ENCODE assay signal across 25 mouse cellular contexts in genomic region chr12:103999611-104000010, GRCm38 (mm10). TPM values are rescaled to one million over a fixed set of nuclear protein-coding genes. Genes with fewer than 3 reads are reported as not detected.
DNase-seq lines count a peak whose midpoint lies in the region; TF ChIP-seq lines count a peak whose summit lies in the region.
"Had no signal": no experiment of that assay in that cellular context is flagged by ENCODE, and none has a peak within 500 bp of the region (broad histone marks: within the 10 kb centered on the region; RNA-seq: fewer than 3 reads in every experiment).

No protein-coding gene starts in this region.

- no peak overlapping the region for H3K4me3 ChIP-seq in left cerebral cortex, adult 2 months
- H3K4me3 ChIP-seq: embryonic facial prominence, embryonic 15.5 days; erythroblast, embryonic 14.5 days; forebrain, embryonic 10.5 days; forebrain, embryonic 15.5 days; heart, adult 2 months; heart, embryonic 15.5 days had no signal

- TF ChIP-seq CTCF in left cerebral cortex, adult 2 months (IDR thresholded peaks at IDR 0.05): no peak

- H3K27ac ChIP-seq in left cerebral cortex, adult 2 months: no peak overlapping the region
- H3K27ac ChIP-seq: embryonic facial prominence, embryonic 15.5 days; forebrain, embryonic 10.5 days; forebrain, embryonic 15.5 days; heart, adult 2 months; heart, embryonic 15.5 days; hindbrain, embryonic 14.5 days had no signal

- intact Hi-C loops in left cerebral cortex, postnatal 14 days (cut with DNase I): loop anchor here (5.0 kb wide), 1 partner anchor 418 kb away; no protein-coding TSS in a partner anchor
- intact Hi-C loops in left cerebral cortex, adult 2 months (cut with DNase I): no loop called here

- DNase-seq in left cerebral cortex, postnatal 14 days (ENCODE audit: low spot score in 2 of 2): peak; percentile 40 to 52
- DNase-seq in left cerebral cortex, adult 2 months (ENCODE audit: extremely low spot score in 1 of 2, low spot score in 2 of 2): no peak
- peak; percentile 49 to 63 for DNase-seq in right cerebral cortex, postnatal 10 days (ENCODE audit: low spot score in 2 of 2)
- no peak for DNase-seq in right cerebral cortex, postnatal 14 days
- DNase-seq in layer of hippocampus, adult 9-10 months (ENCODE audit: low spot score): peak; percentile 59
- no peak for DNase-seq in kidney, adult 18-20 months
- DNase-seq in thymus, adult 18-20 months: no peak
- DNase-seq: adrenal gland, adult 2 months; adrenal gland, postnatal 25 days; cerebellum, adult 2 months; cerebellum, postnatal 14 days; embryo, embryonic 11 days; gastrocnemius, postnatal 14 days; heart, adult 2 months; heart, postnatal 14 days had no signal

RNA-seq across cellular contexts. Expression of gene Serpina11, which starts 9.9 kb away (rescaled TPM):
- not detected for total RNA-seq in left cerebral cortex, postnatal 14 days (2021)
- total RNA-seq in left cerebral cortex, adult 2 months (2021): not detected
- total RNA-seq: adrenal gland, postnatal 25 days; common myeloid progenitor, adult 5-6 weeks; ES-E14; gastrocnemius, adult 18-20 months; gastrocnemius, postnatal 14 days; heart, adult 2 months; heart, postnatal 14 days; hematopoietic stem cell, adult 5-6 weeks had no signal

RNA-seq across cellular contexts. Expression of gene Serpina9, which starts 13.9 kb away (rescaled TPM):
- total RNA-seq in left cerebral cortex, postnatal 14 days (2021): 1 to 10 TPM in 1 of 2 experiments, under 1 TPM in 1; 0.77 to 1.4 TPM
- 1 to 10 TPM; 1.0 to 3.7 TPM for total RNA-seq in left cerebral cortex, adult 2 months (2021)
- total RNA-seq: adrenal gland, adult 2 months; adrenal gland, postnatal 25 days; common myeloid progenitor, adult 5-6 weeks; gastrocnemius, adult 18-20 months; gastrocnemius, postnatal 14 days; heart, adult 2 months; hematopoietic stem cell, adult 5-6 weeks had no signal

RNA-seq across cellular contexts. Expression of gene Serpina1e, which starts 40.8 kb away (rescaled TPM):
- total RNA-seq in left cerebral cortex, postnatal 14 days (2021): not detected
- total RNA-seq in left cerebral cortex, adult 2 months (2021): not detected
- total RNA-seq: common myeloid progenitor, adult 5-6 weeks; ES-E14; gastrocnemius, postnatal 14 days; heart, postnatal 14 days; hematopoietic stem cell, adult 5-6 weeks had no signal

RNA-seq across cellular contexts. Expression of gene Serpina12, which starts 44.6 kb away (rescaled TPM):
- not detected for total RNA-seq in left cerebral cortex, postnatal 14 days (2021)
- total RNA-seq in left cerebral cortex, adult 2 months (2021): not detected
- total RNA-seq: gastrocnemius, adult 18-20 months; gastrocnemius, postnatal 14 days; heart, adult 2 months; heart, postnatal 14 days; hematopoietic stem cell, adult 5-6 weeks had no signal

Comparison
In these comparisons a context has a peak if more than half of its experiments do, and no peak if none do; other contexts are left out.
1. DNase-seq: peak in left cerebral cortex, postnatal 14 days (2 of 2), right cerebral cortex, postnatal 10 days (2 of 2) and layer of hippocampus, adult 9-10 months (single experiment); none in left cerebral cortex, adult 2 months (0 of 2), right cerebral cortex, postnatal 14 days (single experiment), kidney, adult 18-20 months (single experiment) and thymus, adult 18-20 months (0 of 2).